Mouse (Mus musculus): ENCODE results near the gene Sox10.
A peak's percentile ranks its signal among the peaks of the same experiment; 100 is the strongest.

Sox10 gene

GRCm38 (mm10) chr15:79152709-79153108, 12.3 kb downstream of the Sox10 start:
- DNase-seq = no peak

- no peak for DNase-seq
These were observed 13.2 kb downstream of the Sox10 start for GRCm38 (mm10) chr15:79151881-79152280.

- DNase-seq = peak; percentile 77 to 95
These were observed 16.5 kb downstream of the Sox10 start for GRCm38 (mm10) chr15:79148533-79148932.

GRCm38 (mm10) chr15:79145522-79145921, 19.5 kb downstream of the Sox10 start:
- no peak for DNase-seq

GRCm38 (mm10) chr15:79144021-79144420, 21.0 kb downstream of the Sox10 start:
- no peak for DNase-seq

- no peak for DNase-seq
These were observed 21.7 kb downstream of the Sox10 start for GRCm38 (mm10) chr15:79143316-79143715.

- DNase-seq = no peak
These were observed 23.5 kb downstream of the Sox10 start for GRCm38 (mm10) chr15:79141566-79141917.

GRCm38 (mm10) chr15:79140866-79141565, 24.0 kb downstream of the Sox10 start, which contains the start of the genes Polr2f and 1700088E04Rik:
Gene Polr2f (plus strand): TSS chr15:79141009.
Gene 1700088E04Rik (minus strand): TSS chr15:79141253.
- DNase-seq = peak; percentile 95 to 97

- DNase-seq = no peak
These were observed 25.4 kb downstream of the Sox10 start for GRCm38 (mm10) chr15:79139640-79140039.

GRCm38 (mm10) chr15:79135783-79136575, 29.1 kb downstream of the Sox10 start:
- peak; percentile 42 to 51 for DNase-seq

GRCm38 (mm10) chr15:79135332-79135731, 29.7 kb downstream of the Sox10 start:
- DNase-seq = no peak

- DNase-seq = peak in 1 of 2 experiments; percentile 33
These were observed 30.4 kb downstream of the Sox10 start for GRCm38 (mm10) chr15:79134496-79135270.

GRCm38 (mm10) chr15:79133191-79133661, 31.8 kb downstream of the Sox10 start:
- DNase-seq = peak; percentile 49

GRCm38 (mm10) chr15:79131442-79131841, 33.6 kb downstream of the Sox10 start:
- peak; percentile 92 to 96 for DNase-seq

GRCm38 (mm10) chr15:79130782-79131181, 34.3 kb downstream of the Sox10 start:
- peak; percentile 73 to 81 for DNase-seq

- DNase-seq = peak in 1 of 2 experiments; percentile 45
These were observed 35.7 kb downstream of the Sox10 start for GRCm38 (mm10) chr15:79129311-79129710.

GRCm38 (mm10) chr15:79128208-79128607, 36.8 kb downstream of the Sox10 start:
- peak in 1 of 2 experiments; percentile 40 for DNase-seq

- DNase-seq = no peak
These were observed 37.9 kb downstream of the Sox10 start for GRCm38 (mm10) chr15:79127101-79127500.

- peak; percentile 54 to 80 for DNase-seq
These were observed 38.7 kb downstream of the Sox10 start for GRCm38 (mm10) chr15:79126217-79126932.

GRCm38 (mm10) chr15:79124331-79124875, 40.6 kb downstream of the Sox10 start:
- no peak for DNase-seq

GRCm38 (mm10) chr15:79123751-79124150, 41.3 kb downstream of the Sox10 start:
- DNase-seq = no peak

GRCm38 (mm10) chr15:79122546-79122945, 42.5 kb downstream of the Sox10 start:
- DNase-seq = no peak

Data from kidney, postnatal 36 days (tissue).